Mouse (Mus musculus) heart, postnatal 14 days (tissue): Measurements from ENCODE around the gene Ufc1. TPM values are rescaled to one million over a fixed set of nuclear protein-coding genes. Genes with fewer than 3 reads are reported as not detected.

Experiments
- DNase-seq, 2 experiments: peaks; one replicate each; pipeline ENCODE4 v3.0.0; 2021 to 2022
- intact Hi-C: fragments of 180-260 bp; cut with DNase I; formaldehyde crosslinking; loops from one replicate; pipeline ENCODE4 v1.15.1; 2025
- total RNA-seq, 2 experiments: library from RNA; stranded (reverse); gene quantifications; 2 replicates each; pipeline ENCODE4 v1.2.3; 2021

Gene Ufc1
- total RNA-seq, 2 experiments from 2014 or later: 82.9 to 88.2 TPM

GRCm38 (mm10) chr1:171274171-171274570 is 20.7 kb downstream of the Ufc1 start:
- DNase-seq: no peak
- intact Hi-C loops: no loop called here

- intact Hi-C loops: no loop called here
- DNase-seq: no peak
These were observed 22.7 kb downstream of the Ufc1 start for GRCm38 (mm10) chr1:171272086-171272485.

- intact Hi-C loops: no loop called here
- DNase-seq: no peak
These were observed 23.2 kb downstream of the Ufc1 start for GRCm38 (mm10) chr1:171271622-171272021.

- no peak for DNase-seq
- intact Hi-C loops: no loop called here
These were observed 23.6 kb downstream of the Ufc1 start for GRCm38 (mm10) chr1:171271196-171271595.

- intact Hi-C loops: no loop called here
- no peak for DNase-seq
These were observed 24.3 kb downstream of the Ufc1 start for GRCm38 (mm10) chr1:171270573-171270900.

- intact Hi-C loops: no loop called here
- peak; percentile 95 to 98 for DNase-seq
These were observed 24.8 kb downstream of the Ufc1 start, which contains the start of gene B4galt3 for GRCm38 (mm10) chr1:171269848-171270572. TSS of gene B4galt3 (plus strand) at chr1:171270328.

- no peak for DNase-seq
- intact Hi-C loops: no loop called here
These were observed 26.5 kb downstream of the Ufc1 start for GRCm38 (mm10) chr1:171268341-171268740.

GRCm38 (mm10) chr1:171265971-171266744 is 28.7 kb downstream of the Ufc1 start:
- no peak for DNase-seq
- intact Hi-C loops: no loop called here

GRCm38 (mm10) chr1:171263666-171264461 is 31.0 kb downstream of the Ufc1 start:
- DNase-seq: no peak
- intact Hi-C loops: no loop called here

- intact Hi-C loops: no loop called here
- DNase-seq: peak in 1 of 2 experiments; percentile 60
These were observed 31.6 kb downstream of the Ufc1 start for GRCm38 (mm10) chr1:171263185-171263611.

- DNase-seq: peak; percentile 68 to 82
- intact Hi-C loops: no loop called here
These were observed 32.2 kb downstream of the Ufc1 start for GRCm38 (mm10) chr1:171262594-171263130.

- DNase-seq: no peak
- intact Hi-C loops: no loop called here
These were observed 34.5 kb downstream of the Ufc1 start for GRCm38 (mm10) chr1:171260316-171260715.

GRCm38 (mm10) chr1:171258921-171259320 is 35.9 kb downstream of the Ufc1 start:
- intact Hi-C loops: no loop called here
- no peak for DNase-seq

GRCm38 (mm10) chr1:171257781-171258180 is 37.0 kb downstream of the Ufc1 start:
- intact Hi-C loops: loop anchor here (2.0 kb wide), 2 partner anchors 35 to 139 kb away; partner anchors contain the start of gene Tomm40l
- DNase-seq: no peak

- peak; percentile 66 to 79 for DNase-seq
- intact Hi-C loops: loop anchor here (2.0 kb wide), 2 partner anchors 34 to 138 kb away; partner anchors contain the start of gene Tomm40l
These were observed 37.8 kb downstream of the Ufc1 start for GRCm38 (mm10) chr1:171256937-171257548.

- DNase-seq: no peak
- intact Hi-C loops: loop anchor here (2.0 kb wide), 2 partner anchors 33 to 137 kb away; partner anchors contain the start of gene Tomm40l
These were observed 38.6 kb downstream of the Ufc1 start for GRCm38 (mm10) chr1:171256095-171256818.

GRCm38 (mm10) chr1:171252415-171252814 is 42.4 kb downstream of the Ufc1 start:
- DNase-seq: no peak
- intact Hi-C loops: no loop called here

- peak; percentile 53 to 60 for DNase-seq
- intact Hi-C loops: no loop called here
These were observed 43.1 kb downstream of the Ufc1 start for GRCm38 (mm10) chr1:171251594-171252324.
